Mouse (Mus musculus): ENCODE measurements around the gene Rhbdd1. TPM values are rescaled to one million over a fixed set of nuclear protein-coding genes. Genes with fewer than 3 reads are reported as not detected.
A peak's percentile ranks its signal among the peaks of the same experiment; 100 is the strongest.

Gene Rhbdd1
- polyA plus RNA-seq, 1 experiment from 2014 or later = 7.2 TPM

DNA sequence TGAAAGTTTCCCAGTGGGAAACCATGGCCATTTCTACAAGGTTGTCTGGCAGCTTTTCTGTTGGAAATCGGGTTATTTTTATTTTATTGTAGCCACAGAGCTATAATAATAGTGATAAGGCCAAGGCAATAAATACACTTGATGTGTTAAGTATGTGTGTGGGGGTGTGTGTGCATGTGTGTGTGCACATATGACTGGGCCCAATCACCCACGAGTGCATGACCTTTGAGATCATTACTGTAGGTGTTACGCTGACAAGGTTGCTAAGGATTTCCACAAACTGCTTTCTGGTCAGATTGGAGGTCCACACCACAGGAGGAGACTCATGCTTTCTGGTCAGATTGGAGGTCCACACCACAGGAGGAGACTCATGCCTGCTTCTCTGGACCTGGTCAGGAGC is 18.3 kb downstream of the Rhbdd1 start:
- 93% methylated on average over 3 of the region's 3 CpGs for WGBS
- ATAC-seq (ENCODE audit: low FRiP score) = no peak

DNA sequence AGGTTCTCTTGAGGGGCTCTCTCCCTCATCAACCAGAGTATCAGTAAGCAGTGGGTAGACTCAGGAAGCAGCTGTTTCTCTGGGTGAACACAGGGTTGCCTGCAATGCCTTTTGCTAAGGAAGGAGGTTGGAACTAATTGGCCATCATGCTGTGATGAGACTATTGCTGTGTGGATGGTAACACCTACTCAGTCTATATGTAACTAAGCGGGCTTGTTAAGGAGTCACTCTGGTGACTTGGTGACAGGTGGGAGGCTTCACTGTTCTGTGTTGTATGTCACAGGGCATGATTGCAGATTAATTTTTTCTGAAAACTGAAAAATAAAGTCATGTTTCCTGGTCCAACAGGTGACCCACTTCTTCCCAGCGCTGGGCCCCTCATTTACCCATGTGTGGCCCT is 36.8 kb downstream of the Rhbdd1 start:
- H3K27me3 ChIP-seq (ENCODE audit: control insufficient read depth, insufficient read depth, low read length) = no peaks in the 10 kb centered on the region
- DNase-seq (ENCODE audit: low spot score, missing footprints) (no peak), ATAC-seq (ENCODE audit: low FRiP score) (no peak)
- H3K9ac ChIP-seq (ENCODE audit: low read length) = no peak overlapping the region
- H3K27ac ChIP-seq (ENCODE audit: low read depth, low read length) = no peak overlapping the region
- H3K4me3 ChIP-seq (ENCODE audit: low read depth, low read length) = no peak overlapping the region
- no peaks in the 10 kb centered on the region for H3K36me3 ChIP-seq (ENCODE audit: control insufficient read depth, insufficient read depth, low read length)
- H3K9me3 ChIP-seq (ENCODE audit: control insufficient read depth, low read length) = no peaks in the 10 kb centered on the region
- H3K4me2 ChIP-seq = no peak overlapping the region
- H3K4me1 ChIP-seq (ENCODE audit: control insufficient read depth, insufficient read depth, low read length) = no peaks in the 10 kb centered on the region
- 91% methylated on average over 2 of the region's 2 CpGs for WGBS

More for the DNA sequence above, 18.3 kb downstream of the Rhbdd1 start:
- peak; percentile 54 for DNase-seq (ENCODE audit: low spot score, missing footprints)
- Histone ChIP-seq H3K9ac (ENCODE audit: low read length) (no peak overlapping the region), H3K27ac (ENCODE audit: low read depth, low read length) (no peak overlapping the region), H3K4me3 (ENCODE audit: low read depth, low read length) (no peak overlapping the region), H3K27me3 (ENCODE audit: control insufficient read depth, insufficient read depth, low read length) (no peaks in the 10 kb centered on the region), H3K4me1 (ENCODE audit: control insufficient read depth, insufficient read depth, low read length) (peaks cover 5% of the 10 kb centered on the region; the same call in 1 of the 2 replicates), H3K9me3 (ENCODE audit: control insufficient read depth, low read length) (no peaks in the 10 kb centered on the region), H3K4me2 (no peak overlapping the region), H3K36me3 (ENCODE audit: control insufficient read depth, insufficient read depth, low read length) (no peaks in the 10 kb centered on the region)

DNA sequence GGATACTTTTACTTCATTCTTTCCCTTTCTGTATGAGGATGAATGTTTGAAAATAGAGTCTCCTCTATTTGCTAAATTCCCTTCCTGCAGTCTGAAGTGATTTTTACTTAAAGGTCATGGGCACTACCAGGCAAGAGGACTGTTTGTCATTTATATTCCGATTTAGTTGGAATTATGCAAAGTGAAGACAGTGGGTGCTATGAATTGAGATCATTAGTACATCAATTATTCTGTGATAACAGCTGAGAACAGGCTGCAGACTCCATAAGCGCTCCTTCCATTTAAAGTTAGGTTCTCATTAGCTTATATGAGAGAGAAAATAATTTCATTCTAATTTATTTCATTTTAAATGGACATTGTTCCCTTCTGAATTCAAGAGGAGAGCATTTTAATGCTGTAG is 37.5 kb downstream of the Rhbdd1 start:
- Histone ChIP-seq H3K4me2 (no peak overlapping the region), H3K9ac (ENCODE audit: low read length) (no peak overlapping the region), H3K4me3 (ENCODE audit: low read depth, low read length) (no peak overlapping the region), H3K27ac (ENCODE audit: low read depth, low read length) (no peak overlapping the region), H3K9me3 (ENCODE audit: control insufficient read depth, low read length) (no peaks in the 10 kb centered on the region), H3K36me3 (ENCODE audit: control insufficient read depth, insufficient read depth, low read length) (no peaks in the 10 kb centered on the region), H3K4me1 (ENCODE audit: control insufficient read depth, insufficient read depth, low read length) (no peaks in the 10 kb centered on the region), H3K27me3 (ENCODE audit: control insufficient read depth, insufficient read depth, low read length) (no peaks in the 10 kb centered on the region)
- DNase-seq (ENCODE audit: low spot score, missing footprints) (no peak), ATAC-seq (ENCODE audit: low FRiP score) (no peak)
- 89% methylated on average over 2 of the region's 2 CpGs for WGBS

DNA sequence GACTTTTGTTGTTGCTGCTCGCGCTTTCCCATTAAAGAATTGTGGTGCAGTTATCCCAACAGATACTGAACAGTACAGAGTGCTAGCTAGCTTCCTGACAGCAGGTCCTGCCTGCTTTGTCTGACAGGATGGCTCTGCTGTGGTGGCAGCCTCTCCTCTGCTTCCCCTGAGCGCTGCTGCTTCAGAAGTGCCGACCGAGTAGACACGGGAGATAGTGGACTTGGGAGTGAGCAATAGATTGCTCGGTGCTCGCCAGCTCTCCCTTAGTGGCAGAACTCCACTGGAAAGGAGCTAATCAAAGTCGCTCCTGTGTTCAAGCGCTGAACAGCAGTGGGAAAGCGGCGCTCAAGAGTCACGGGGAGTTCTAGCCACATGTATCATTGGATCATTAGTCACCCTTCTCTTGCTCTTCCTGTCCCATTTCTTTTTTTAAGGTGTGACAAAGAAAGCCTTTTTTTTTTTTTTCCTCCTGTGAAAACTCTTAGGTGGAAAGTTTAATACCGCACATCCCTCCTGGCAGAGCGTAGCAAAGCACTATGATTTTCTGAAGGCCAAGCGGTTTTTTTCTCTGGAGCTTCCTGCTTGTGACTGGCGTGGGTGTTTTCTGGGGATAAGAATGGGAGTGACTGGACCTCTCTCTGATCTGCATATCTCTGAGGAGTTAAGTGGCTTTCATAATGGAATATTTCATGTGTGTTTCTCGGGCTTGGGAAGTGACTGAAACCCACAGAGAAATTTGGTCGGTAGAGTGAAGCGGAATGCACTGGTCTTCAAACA is 42.8 kb downstream of the Rhbdd1 start:
- no peaks in the 10 kb centered on the region for H3K36me3 ChIP-seq (ENCODE audit: control insufficient read depth, insufficient read depth, low read length)
- H3K27ac ChIP-seq (ENCODE audit: low read depth, low read length) = no peak overlapping the region
- no peaks in the 10 kb centered on the region for H3K27me3 ChIP-seq (ENCODE audit: control insufficient read depth, insufficient read depth, low read length)
- H3K9ac ChIP-seq (ENCODE audit: low read length) = no peak overlapping the region
- no peak overlapping the region for H3K4me2 ChIP-seq
- H3K9me3 ChIP-seq (ENCODE audit: control insufficient read depth, low read length) = no peaks in the 10 kb centered on the region
- DNase-seq (ENCODE audit: low spot score, missing footprints) (no peak), ATAC-seq (ENCODE audit: low FRiP score) (no peak)
- H3K4me1 ChIP-seq (ENCODE audit: control insufficient read depth, insufficient read depth, low read length) = no peaks in the 10 kb centered on the region
- H3K4me3 ChIP-seq (ENCODE audit: low read depth, low read length) = no peak overlapping the region
- WGBS = 83% methylated on average over 20 of the region's 20 CpGs

DNA sequence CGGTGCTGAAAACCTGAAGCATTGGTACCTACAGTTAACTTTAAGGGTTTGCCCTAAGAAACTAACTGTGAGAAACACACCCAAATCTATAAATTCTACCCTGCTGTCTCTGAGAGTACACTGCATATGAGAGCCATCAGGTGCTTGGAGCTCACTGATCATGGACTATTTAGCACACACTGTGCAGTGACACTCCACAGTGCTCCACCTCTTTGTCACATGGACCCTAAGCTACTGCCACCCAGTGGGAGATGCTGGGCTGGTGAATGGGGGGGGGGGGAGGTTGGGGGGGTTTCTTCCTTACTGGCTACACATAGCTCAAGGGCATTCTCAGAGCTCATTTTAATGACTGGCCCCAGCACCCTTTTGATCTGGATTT is 43.4 kb downstream of the Rhbdd1 start:
- ATAC-seq (ENCODE audit: low FRiP score) = no peak
- Histone ChIP-seq H3K4me2 (no peak overlapping the region), H3K36me3 (ENCODE audit: control insufficient read depth, insufficient read depth, low read length) (no peaks in the 10 kb centered on the region), H3K4me1 (ENCODE audit: control insufficient read depth, insufficient read depth, low read length) (no peaks in the 10 kb centered on the region), H3K27me3 (ENCODE audit: control insufficient read depth, insufficient read depth, low read length) (no peaks in the 10 kb centered on the region), H3K4me3 (ENCODE audit: low read depth, low read length) (no peak overlapping the region), H3K27ac (ENCODE audit: low read depth, low read length) (no peak overlapping the region), H3K9me3 (ENCODE audit: control insufficient read depth, low read length) (no peaks in the 10 kb centered on the region), H3K9ac (ENCODE audit: low read length) (no peak overlapping the region)
- no peak for DNase-seq (ENCODE audit: low spot score, missing footprints)
- 97% methylated on average over 1 of the region's 1 CpGs for WGBS

DNA sequence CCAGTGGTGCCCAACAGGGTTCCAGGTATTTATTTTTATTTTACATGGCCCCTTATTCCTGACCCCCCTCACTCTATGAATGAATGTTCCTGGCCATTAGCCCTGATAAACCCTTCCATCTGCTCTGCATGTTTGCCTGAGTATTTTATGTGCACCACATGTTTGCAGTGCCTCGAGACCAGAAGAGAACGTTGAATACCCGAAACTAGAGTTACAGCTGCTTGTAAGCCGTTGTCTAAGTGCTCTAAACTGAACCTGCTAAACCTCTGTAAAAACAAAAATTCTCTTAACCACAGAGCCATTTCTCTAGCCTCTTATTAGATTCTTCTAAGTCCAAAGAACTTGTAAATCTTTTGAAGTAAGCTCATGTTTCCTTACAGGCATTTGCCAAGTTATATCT is 45.0 kb downstream of the Rhbdd1 start:
- Histone ChIP-seq H3K4me1 (ENCODE audit: control insufficient read depth, insufficient read depth, low read length) (0 out of 2 replicates have a peak, but pooled peaks cover 4% of the 10 kb centered on the region), H3K4me2 (no peak overlapping the region), H3K27ac (ENCODE audit: low read depth, low read length) (no peak overlapping the region), H3K9me3 (ENCODE audit: control insufficient read depth, low read length) (no peaks in the 10 kb centered on the region), H3K9ac (ENCODE audit: low read length) (no peak overlapping the region), H3K4me3 (ENCODE audit: low read depth, low read length) (no peak overlapping the region), H3K36me3 (ENCODE audit: control insufficient read depth, insufficient read depth, low read length) (no peaks in the 10 kb centered on the region), H3K27me3 (ENCODE audit: control insufficient read depth, insufficient read depth, low read length) (no peaks in the 10 kb centered on the region)
- 78% methylated on average over 4 of the region's 4 CpGs for WGBS
- DNase-seq (ENCODE audit: low spot score, missing footprints) (no peak), ATAC-seq (ENCODE audit: low FRiP score) (no peak)

DNA sequence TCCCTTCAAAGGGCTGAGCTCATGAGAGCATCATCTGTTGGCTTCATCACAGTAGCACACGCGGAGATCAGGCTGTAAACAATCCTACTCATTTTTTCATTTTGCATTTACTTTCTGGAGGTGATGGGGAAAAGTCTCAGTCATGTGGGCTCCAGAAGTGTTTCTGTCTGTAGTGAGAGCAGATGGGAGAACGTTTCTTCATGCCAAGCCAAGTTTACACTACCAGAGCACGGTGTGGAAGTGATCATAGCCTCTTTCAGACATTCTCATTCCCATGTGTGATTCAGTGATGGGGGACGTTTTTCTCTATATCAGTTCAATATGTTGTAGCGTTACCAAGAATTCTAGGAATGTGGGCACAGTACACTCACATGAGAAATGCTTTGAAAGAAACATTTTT is 45.9 kb downstream of the Rhbdd1 start:
- DNase-seq (ENCODE audit: low spot score, missing footprints) (no peak), ATAC-seq (ENCODE audit: low FRiP score) (no peak)
- no peak overlapping the region for H3K27ac ChIP-seq (ENCODE audit: low read depth, low read length)
- H3K9ac ChIP-seq (ENCODE audit: low read length) = no peak overlapping the region
- H3K4me1 ChIP-seq (ENCODE audit: control insufficient read depth, insufficient read depth, low read length) = 0 out of 2 replicates have a peak, but pooled peaks cover 4% of the 10 kb centered on the region
- H3K4me3 ChIP-seq (ENCODE audit: low read depth, low read length) = no peak overlapping the region
- H3K27me3 ChIP-seq (ENCODE audit: control insufficient read depth, insufficient read depth, low read length) = no peaks in the 10 kb centered on the region
- no peaks in the 10 kb centered on the region for H3K36me3 ChIP-seq (ENCODE audit: control insufficient read depth, insufficient read depth, low read length)
- WGBS = 88% methylated on average over 6 of the region's 6 CpGs
- H3K9me3 ChIP-seq (ENCODE audit: control insufficient read depth, low read length) = no peaks in the 10 kb centered on the region
- no peak overlapping the region for H3K4me2 ChIP-seq

DNA sequence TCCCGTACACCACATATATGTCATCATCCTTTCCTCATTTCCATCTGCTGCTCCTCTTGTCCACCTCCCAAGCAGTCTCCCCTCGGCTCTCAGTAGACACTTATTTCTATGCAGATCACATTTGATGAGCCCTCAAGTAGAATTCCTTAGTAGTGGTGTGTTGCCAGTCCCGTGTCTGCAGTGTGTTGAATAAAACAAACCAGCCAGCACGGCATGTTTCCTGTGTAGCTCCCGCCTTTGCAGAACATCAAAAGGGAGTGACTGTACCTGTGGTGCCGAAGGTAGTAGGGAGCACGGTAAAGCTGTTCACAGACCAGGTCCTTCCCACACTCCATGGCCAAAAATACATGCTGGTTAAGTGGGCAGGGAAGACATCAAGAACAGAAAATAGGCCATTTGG is 47.8 kb downstream of the Rhbdd1 start:
- 87% methylated on average over 7 of the region's 7 CpGs for WGBS
- peak; percentile 16; the same call in 1 of the 2 replicates for ATAC-seq (ENCODE audit: low FRiP score)
- H3K27ac ChIP-seq (ENCODE audit: low read depth, low read length) = no peak overlapping the region

DNA sequence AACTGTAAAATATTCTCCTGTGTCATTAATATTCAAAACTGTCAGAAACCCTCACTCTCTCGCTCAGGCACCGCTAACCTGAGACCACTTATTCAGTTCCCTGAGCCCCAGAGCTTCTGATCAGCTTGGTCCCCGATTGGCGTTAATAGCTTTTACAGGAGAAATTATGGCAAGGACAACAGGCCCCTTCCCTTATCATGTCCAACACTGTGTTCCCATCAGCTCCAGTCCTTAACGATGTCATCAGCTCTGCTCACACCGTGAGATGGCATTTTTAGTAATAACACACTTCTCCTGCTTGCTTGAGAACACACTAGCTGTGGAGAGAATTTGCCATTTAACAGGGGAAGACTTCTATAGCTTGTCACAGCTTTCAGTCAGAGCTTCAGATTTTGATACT is 48.2 kb downstream of the Rhbdd1 start:
- no peak; the same call in 1 of the 2 replicates for ATAC-seq (ENCODE audit: low FRiP score)
- 86% methylated on average over 6 of the region's 6 CpGs for WGBS

More for the DNA sequence above, 47.8 kb downstream of the Rhbdd1 start:
- H3K4me3 ChIP-seq (ENCODE audit: low read depth, low read length) = no peak overlapping the region
- H3K4me1 ChIP-seq (ENCODE audit: control insufficient read depth, insufficient read depth, low read length) = 0 out of 2 replicates have a peak, but pooled peaks cover 4% of the 10 kb centered on the region
- no peak overlapping the region for H3K9ac ChIP-seq (ENCODE audit: low read length)
- no peaks in the 10 kb centered on the region for H3K27me3 ChIP-seq (ENCODE audit: control insufficient read depth, insufficient read depth, low read length)
- H3K36me3 ChIP-seq (ENCODE audit: control insufficient read depth, insufficient read depth, low read length) = no peaks in the 10 kb centered on the region
- DNase-seq (ENCODE audit: low spot score, missing footprints) = no peak
- H3K4me2 ChIP-seq = no peak overlapping the region
- H3K9me3 ChIP-seq (ENCODE audit: control insufficient read depth, low read length) = no peaks in the 10 kb centered on the region

More for the DNA sequence above, 48.2 kb downstream of the Rhbdd1 start:
- Histone ChIP-seq H3K27me3 (ENCODE audit: control insufficient read depth, insufficient read depth, low read length) (no peaks in the 10 kb centered on the region), H3K4me3 (ENCODE audit: low read depth, low read length) (no peak overlapping the region), H3K36me3 (ENCODE audit: control insufficient read depth, insufficient read depth, low read length) (no peaks in the 10 kb centered on the region), H3K9me3 (ENCODE audit: control insufficient read depth, low read length) (no peaks in the 10 kb centered on the region), H3K4me1 (ENCODE audit: control insufficient read depth, insufficient read depth, low read length) (0 out of 2 replicates have a peak, but pooled peaks cover 4% of the 10 kb centered on the region), H3K4me2 (no peak overlapping the region), H3K27ac (ENCODE audit: low read depth, low read length) (no peak overlapping the region), H3K9ac (ENCODE audit: low read length) (no peak overlapping the region)
- no peak for DNase-seq (ENCODE audit: low spot score, missing footprints)
